9 mouse cellular contexts compared by ENCODE assay signal in the genomic region with DNA sequence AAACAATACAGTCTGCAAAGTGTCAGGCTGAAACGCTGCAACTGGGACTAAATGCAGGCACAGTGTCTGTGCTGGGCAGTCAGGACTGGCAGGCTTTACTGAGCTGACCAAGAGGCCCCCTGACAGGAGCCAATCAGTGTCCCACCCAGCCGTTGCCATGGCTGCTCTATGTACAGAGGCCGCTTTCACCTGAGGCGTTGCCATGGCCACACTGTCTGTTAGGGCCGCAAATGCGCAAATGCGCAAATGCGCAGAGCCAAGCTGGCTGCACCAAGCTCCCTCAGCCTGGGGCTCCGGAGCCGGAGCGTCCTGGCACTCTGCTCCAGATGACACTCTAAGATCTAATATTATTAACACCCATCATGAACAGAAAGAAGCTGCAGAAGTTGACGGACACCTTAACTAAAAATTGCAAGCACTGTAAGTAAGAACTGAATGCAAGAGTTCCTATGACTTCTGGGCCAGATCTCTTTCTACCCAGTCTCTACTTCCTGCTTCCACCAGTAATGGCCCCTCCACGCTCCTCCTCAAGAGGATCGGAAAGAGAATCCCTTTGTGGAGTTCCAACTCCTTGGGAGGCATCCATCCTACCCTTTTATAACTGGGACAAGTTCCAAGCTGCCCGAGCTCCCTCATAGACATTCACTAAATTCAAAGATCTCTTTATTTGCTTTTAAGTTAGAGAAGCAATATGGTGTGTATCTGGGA. TPM values are rescaled to one million over a fixed set of nuclear protein-coding genes. Genes with fewer than 3 reads are reported as not detected.
DNase-seq lines count a peak whose midpoint lies in the region; ATAC-seq lines count a peak whose summit lies in the region.
"Had no signal": no experiment of that assay in that cellular context is flagged by ENCODE, and none has a peak within 500 bp of the region (broad histone marks: within the 10 kb centered on the region; RNA-seq: fewer than 3 reads in every experiment).

Efcab1 (plus strand) TSS at position 214 of the 708 bp plus-strand sequence.

- WGBS in heart, embryonic 12.5 days, result 16% methylated on average over 15 of the region's 15 CpGs
- 13% methylated on average over 15 of the region's 15 CpGs for WGBS in hindbrain, embryonic 11.5 days
- WGBS in neural tube, embryonic 12.5 days, result 14% methylated on average over 15 of the region's 15 CpGs

- no peaks in the 10 kb centered on the region for H3K9me3 ChIP-seq in heart, embryonic 12.5 days (replicated peaks)
- H3K9me3 ChIP-seq in hindbrain, embryonic 11.5 days (ENCODE audit: control insufficient read depth, low read length), result no peaks in the 10 kb centered on the region
- H3K9me3 ChIP-seq in neural tube, embryonic 12.5 days, result no peaks in the 10 kb centered on the region

- peak within 1 kb of the TSS; percentile 33 for H3K4me3 ChIP-seq in heart, embryonic 12.5 days
- peak within 1 kb of the TSS; percentile 16 for H3K4me3 ChIP-seq in hindbrain, embryonic 11.5 days (ENCODE audit: low read depth, low read length)
- no peak within 1 kb of the TSS for H3K4me3 ChIP-seq in neural tube, embryonic 12.5 days

- H3K27ac ChIP-seq in heart, embryonic 12.5 days (ENCODE audit: poor library complexity, severe bottlenecking), result no peak within 1 kb of the TSS
- no peak within 1 kb of the TSS for H3K27ac ChIP-seq in hindbrain, embryonic 11.5 days (ENCODE audit: low read depth, low read length)
- H3K27ac ChIP-seq in neural tube, embryonic 12.5 days, result no peak within 1 kb of the TSS

- H3K9ac ChIP-seq in heart, embryonic 12.5 days, result no peak within 1 kb of the TSS
- no peak within 1 kb of the TSS for H3K9ac ChIP-seq in hindbrain, embryonic 11.5 days (ENCODE audit: low read depth, low read length)
- no peak within 1 kb of the TSS for H3K9ac ChIP-seq in neural tube, embryonic 12.5 days

- H3K4me1 ChIP-seq in heart, embryonic 12.5 days (replicated peaks), result peaks cover 6% of the 10 kb centered on the region
- H3K4me1 ChIP-seq in hindbrain, embryonic 11.5 days (replicated peaks; ENCODE audit: control insufficient read depth, insufficient read depth, low read length), result 0 out of 2 replicates have a peak, but pooled peaks cover 3% of the 10 kb centered on the region
- peaks cover 5% of the 10 kb centered on the region; the same call in 1 of the 2 replicates for H3K4me1 ChIP-seq in neural tube, embryonic 12.5 days

- peak within 1 kb of the TSS; percentile 63 for H3K4me2 ChIP-seq in heart, embryonic 12.5 days
- peak within 1 kb of the TSS; percentile 36 for H3K4me2 ChIP-seq in hindbrain, embryonic 11.5 days (replicated peaks; ENCODE audit: low read depth, low read length)
- peak within 1 kb of the TSS; percentile 54 for H3K4me2 ChIP-seq in neural tube, embryonic 12.5 days (replicated peaks)

- ATAC-seq in heart, embryonic 12.5 days (ENCODE audit: insufficient number of reproducible peaks, low FRiP score), result peak; percentile 86
- peak; percentile 100 for ATAC-seq in hindbrain, embryonic 11.5 days (ENCODE audit: low FRiP score)
- ATAC-seq in neural tube, embryonic 12.5 days (ENCODE audit: low FRiP score, low read depth), result peak; percentile 99
- ATAC-seq in megakaryocyte progenitor cell, adult 5-6 weeks (replicated peaks; ENCODE audit: poor library complexity), result no peak

- H3K36me3 ChIP-seq in heart, embryonic 12.5 days, result no peaks in the 10 kb centered on the region
- no peaks in the 10 kb centered on the region for H3K36me3 ChIP-seq in hindbrain, embryonic 11.5 days (ENCODE audit: control insufficient read depth, insufficient read depth, low read length)
- H3K36me3 ChIP-seq in neural tube, embryonic 12.5 days, result no peaks in the 10 kb centered on the region

- no peaks in the 10 kb centered on the region for H3K27me3 ChIP-seq in heart, embryonic 12.5 days (replicated peaks)
- no peaks in the 10 kb centered on the region for H3K27me3 ChIP-seq in hindbrain, embryonic 11.5 days (ENCODE audit: control insufficient read depth, insufficient read depth, low read length)
- H3K27me3 ChIP-seq in neural tube, embryonic 12.5 days (replicated peaks), result no peaks in the 10 kb centered on the region

- intact Hi-C loops in heart, postnatal 14 days (cut with DNase I), result no loop called here
- intact Hi-C loops in left cerebral cortex, postnatal 36 days (cut with DNase I), result no loop called here
- intact Hi-C loops in heart, postnatal 10 days (cut with DNase I), result no loop called here

- DNase-seq in heart, postnatal 14 days, result no peak
- DNase-seq in brain, embryonic 18.5 days (ENCODE audit: low read depth, low spot score), result peak; percentile 60
- DNase-seq in hindbrain, embryonic 11.5 days (ENCODE audit: low spot score), result peak; percentile 77
- peak; percentile 43 to 54 for DNase-seq in left cerebral cortex, postnatal 36 days (ENCODE audit: low spot score in 2 of 2)
- DNase-seq in heart, postnatal 10 days, result no peak

RNA-seq across cellular contexts. Expression of gene Efcab1, which starts in this region (rescaled TPM):
- polyA plus RNA-seq in heart, embryonic 12.5 days (2016; fragmentation: Nextera tagmentation; extraction: Ambion mirVana), result 2.5 and 2.6 TPM in 2 replicates
- total RNA-seq in heart, postnatal 14 days (2021), result not detected
- 12.8 and 13.5 TPM in 2 replicates for polyA plus RNA-seq in hindbrain, embryonic 11.5 days (2014; fragmentation: Nextera tagmentation; extraction: Ambion mirVana)
- 1 to 10 TPM; 4.2 to 6.3 TPM for total RNA-seq in left cerebral cortex, postnatal 36 days (2021)
- 6.0 and 6.5 TPM in 2 replicates for polyA plus RNA-seq in neural tube, embryonic 12.5 days (2016; fragmentation: Nextera tagmentation; extraction: Ambion mirVana)
- not detected in 2 replicates for total RNA-seq in megakaryocyte progenitor cell, adult 5-6 weeks (2015)
- total RNA-seq in megakaryocyte progenitor cell, adult 5-6 weeks (2017), result not detected in 2 replicates
- total RNA-seq in heart, postnatal 10 days (2021), result not detected
- total RNA-seq: hematopoietic stem cell, adult 5-6 weeks had no signal

Comparison
In these comparisons a context has a peak if more than half of its experiments do, and no peak if none do; other contexts are left out.
1. RNA of gene Efcab1 (total RNA-seq): 4.2 to 6.3 TPM in left cerebral cortex, postnatal 36 days; not detected in heart, postnatal 10 days, not detected in heart, postnatal 14 days and not detected in megakaryocyte progenitor cell, adult 5-6 weeks; every median in the first group is over 4 times any median in the second.
2. DNase-seq: peak in brain, embryonic 18.5 days (single experiment), hindbrain, embryonic 11.5 days (single experiment) and left cerebral cortex, postnatal 36 days (2 of 2); none in heart, postnatal 14 days (0 of 2) and heart, postnatal 10 days (0 of 2).
3. Peak in every context shown above with its lines, with median percentiles within 50 percentile points of each other: H3K4me2 ChIP-seq.